Mouse (Mus musculus): ENCODE data around the gene Trarg1. TPM values are rescaled to one million over a fixed set of nuclear protein-coding genes. Genes with fewer than 3 reads are reported as not detected.

Trarg1 gene
- total RNA-seq, 2 experiments from 2014 or later = 0.30 to 0.52 TPM

Other genes with a start within 250 kb of the Trarg1 start
- 100 to 1,000 TPM; 490 to 505 TPM for gene Abr, start 57.5 kb upstream of the Trarg1 start, total RNA-seq (2021)
- gene Bhlha9, start 7.3 kb upstream of the Trarg1 start, total RNA-seq (2021) = 1 to 10 TPM; 3.9 to 4.7 TPM
- gene Gosr1, start 83.8 kb downstream of the Trarg1 start, total RNA-seq (2021) = 10 to 100 TPM; 54.9 to 58.2 TPM
- gene Cpd, start 167.2 kb downstream of the Trarg1 start, total RNA-seq (2021) = 10 to 100 TPM; 61.3 to 63.9 TPM
- not detected for gene Tmigd1, start 222.4 kb downstream of the Trarg1 start, total RNA-seq (2021)
- 10 to 100 TPM; 47.4 to 54.4 TPM for gene Blmh, start 245.0 kb downstream of the Trarg1 start, total RNA-seq (2021)

Measured in layer of hippocampus, adult 18-20 months (tissue).